Mouse (Mus musculus): ENCODE results near the gene Krt17.

- TF ChIP-seq ZNF384 (IDR thresholded peaks at IDR 0.05; ENCODE audit: low read depth, low read length) (no peak), HCFC1 (IDR thresholded peaks at IDR 0.05; ENCODE audit: borderline replicate concordance, insufficient read depth, low read length) (no peak), ZC3H11A (IDR thresholded peaks at IDR 0.05; ENCODE audit: borderline replicate concordance, low read depth, low read length) (no peak), CHD2 (IDR thresholded peaks at IDR 0.05; ENCODE audit: low read depth, low read length) (no peak)
Observed at GRCm38 (mm10) chr11:100278759-100279158, 17.9 kb upstream of the Krt17 start.

Measured in ES-E14 (cell line).